Mouse (Mus musculus) CH12.LX (cell line): Measurements from ENCODE around the gene Sh2d6.
"Not testable (repeated sequence)": the region's sequence is repeated elsewhere in the genome, so short reads cannot be mapped to it uniquely, and the experiment has no call there.

Experiments
- CTCF ChIP-seq, 2 experiments: IDR thresholded peaks in 1 of 2; conservative IDR thresholded peaks in 1 of 2; 2 replicates each; pipeline ENCODE4 v1.5.1; 2011 to 2012; ENCODE audit warnings: low read depth in 2 of 2, low read length in 2 of 2, improper control_type of control experiment in 1 of 2, inconsistent platforms in 1 of 2, mild to moderate bottlenecking in 1 of 2, moderate library complexity in 1 of 2
- GABPA ChIP-seq: IDR thresholded peaks from 2 replicates; pipeline ENCODE4 v1.6.1; 2012; ENCODE audit warnings: low read depth, low read length, improper control_type of control experiment, inconsistent platforms; ENCODE audit not compliant: insufficient replicate concordance
- MAZ ChIP-seq: IDR thresholded peaks from 2 replicates; pipeline ENCODE4 v1.6.1; 2012; ENCODE audit warnings: low read depth, mild to moderate bottlenecking, inconsistent platforms, low read length, improper control_type of control experiment, moderate library complexity
- MXI1 ChIP-seq: IDR thresholded peaks from 2 replicates; pipeline ENCODE4 v1.6.1; 2011; ENCODE audit warnings: mild to moderate bottlenecking, low read depth, low read length, improper control_type of control experiment
- NELFE ChIP-seq: IDR thresholded peaks from 2 replicates; pipeline ENCODE4 v1.6.1; 2011; ENCODE audit warnings: low read depth, low read length, improper control_type of control experiment
- NRF1 ChIP-seq: IDR thresholded peaks from 2 replicates; pipeline ENCODE4 v1.6.1; 2014; ENCODE audit warnings: low read depth, mild to moderate bottlenecking, inconsistent platforms, low read length, improper control_type of control experiment, moderate library complexity
- POLR2A ChIP-seq: IDR thresholded peaks from 2 replicates; pipeline ENCODE4 v1.6.1; 2011; ENCODE audit warnings: low read depth, mild to moderate bottlenecking, improper control_type of control experiment, low read length
- ZKSCAN1 ChIP-seq: IDR thresholded peaks from 2 replicates; pipeline ENCODE4 v1.6.1; 2012; ENCODE audit warnings: low read depth, inconsistent platforms, low read length, improper control_type of control experiment, borderline replicate concordance
- ZMIZ1 ChIP-seq: IDR thresholded peaks from 2 replicates; pipeline ENCODE4 v1.6.1; 2012; ENCODE audit warnings: low read depth, mild to moderate bottlenecking, inconsistent platforms, low read length, improper control_type of control experiment
- ZNF384 ChIP-seq: IDR thresholded peaks from 2 replicates; pipeline ENCODE4 v1.6.1; 2012; ENCODE audit warnings: low read depth, low read length, improper control_type of control experiment, inconsistent platforms

DNA sequence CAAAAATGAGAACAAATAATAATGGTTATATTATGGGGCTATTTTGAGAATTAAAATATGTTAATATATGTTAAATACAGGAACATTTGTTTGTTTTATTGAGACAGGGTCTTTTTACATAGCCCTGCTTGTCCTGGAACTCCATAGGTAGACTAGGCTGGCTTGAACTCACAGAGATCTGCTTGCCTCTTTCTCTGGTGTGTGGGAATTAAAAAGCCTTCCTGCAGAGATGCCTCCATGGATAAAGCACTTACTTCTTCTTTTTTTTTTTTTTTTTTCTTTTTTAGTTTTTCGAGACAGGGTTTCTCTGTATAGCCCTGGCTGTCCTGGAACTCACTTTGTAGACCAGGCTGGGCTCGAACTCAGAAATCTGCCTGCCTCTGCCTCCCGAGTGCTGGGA, 42.8 kb downstream of the Sh2d6 start:
- not testable (repeated sequence) for TF ChIP-seq NRF1; POLR2A; NELFE; GABPA; MXI1; CTCF (conservative IDR thresholded peaks at IDR 0.05 in 1 of 2, IDR thresholded peaks at IDR 0.05 in 1 of 2; ENCODE audit: low read depth in 2 of 2, low read length in 2 of 2); ZKSCAN1; ZNF384; ZMIZ1; MAZ
